Mouse (Mus musculus) neural tube, embryonic 14.5 days (tissue): ENCODE results near the gene Ccer2. TPM values are rescaled to one million over a fixed set of nuclear protein-coding genes. Genes with fewer than 3 reads are reported as not detected.
A peak's percentile ranks its signal among the peaks of the same experiment; 100 is the strongest.

Source experiments
- ATAC-seq: fragments of 200-750 bp; cut with Nextera tagmentation; 2 replicates; pipeline ENCODE4 v1.8.0; 2017; ENCODE audit warnings: low read depth, mild to moderate bottlenecking, moderate TSS enrichment, moderate library complexity
- H3K27ac ChIP-seq: fragments of 300-500 bp; sonication (generic); 2 replicates; pipeline ENCODE4 v1.5.1; 2014; ENCODE audit warnings: low read depth, mild to moderate bottlenecking, control low read depth, low read length, moderate library complexity, mixed read lengths
- H3K27me3 ChIP-seq: fragments of 300-500 bp; sonication (generic); 2 replicates; pipeline ENCODE4 v1.6.1; 2014; ENCODE audit warnings: low read length; ENCODE audit not compliant: control insufficient read depth, insufficient read depth
- H3K36me3 ChIP-seq: fragments of 300-500 bp; sonication (generic); 2 replicates; pipeline ENCODE4 v1.6.1; 2014; ENCODE audit warnings: low read length, mixed read lengths; ENCODE audit not compliant: control insufficient read depth, insufficient read depth
- H3K4me1 ChIP-seq: fragments of 300-500 bp; sonication (generic); 2 replicates; pipeline ENCODE4 v1.6.1; 2014; ENCODE audit warnings: low read length; ENCODE audit not compliant: control insufficient read depth, insufficient read depth
- H3K4me2 ChIP-seq: fragments of 300-500 bp; sonication (generic); 2 replicates; pipeline ENCODE4 v1.6.1; 2014; ENCODE audit warnings: mild to moderate bottlenecking, low read depth, low read length, control low read depth
- H3K4me3 ChIP-seq: fragments of 300-500 bp; sonication (generic); 2 replicates; pipeline ENCODE4 v1.5.1; 2014; ENCODE audit warnings: low read depth, low read length, control low read depth, mixed read lengths
- H3K9ac ChIP-seq: fragments of 300-500 bp; sonication (generic); replicated peaks from 2 replicates; pipeline ENCODE4 v1.6.1; 2014; ENCODE audit warnings: low read depth, mild to moderate bottlenecking, control low read depth, low read length, mixed read lengths
- H3K9me3 ChIP-seq: fragments of 300-500 bp; sonication (generic); 2 replicates; pipeline ENCODE4 v1.6.1; 2016; ENCODE audit warnings: low read length; ENCODE audit not compliant: control insufficient read depth
- WGBS: fragments of 180-500 bp; shearing (Covaris S2); extraction: QIAGEN DNeasy Blood & Tissue Kit; methylation state at CpG from one replicate; pipeline ENCODE4 v1.1.7; 2014; 5-methylcytosine and 5-hydroxymethylcytosine counted together
- polyA plus RNA-seq: library from polyadenylated mRNA; unstranded; fragments of >200 nt; fragmentation: Nextera tagmentation; extraction: Ambion mirVana; gene quantifications from 2 replicates; pipeline ENCODE4 v1.2.1, GENCODE M21; 2014

Ccer2 gene
- polyA plus RNA-seq, 1 experiment from 2014 or later: 0.79 TPM

DNA sequence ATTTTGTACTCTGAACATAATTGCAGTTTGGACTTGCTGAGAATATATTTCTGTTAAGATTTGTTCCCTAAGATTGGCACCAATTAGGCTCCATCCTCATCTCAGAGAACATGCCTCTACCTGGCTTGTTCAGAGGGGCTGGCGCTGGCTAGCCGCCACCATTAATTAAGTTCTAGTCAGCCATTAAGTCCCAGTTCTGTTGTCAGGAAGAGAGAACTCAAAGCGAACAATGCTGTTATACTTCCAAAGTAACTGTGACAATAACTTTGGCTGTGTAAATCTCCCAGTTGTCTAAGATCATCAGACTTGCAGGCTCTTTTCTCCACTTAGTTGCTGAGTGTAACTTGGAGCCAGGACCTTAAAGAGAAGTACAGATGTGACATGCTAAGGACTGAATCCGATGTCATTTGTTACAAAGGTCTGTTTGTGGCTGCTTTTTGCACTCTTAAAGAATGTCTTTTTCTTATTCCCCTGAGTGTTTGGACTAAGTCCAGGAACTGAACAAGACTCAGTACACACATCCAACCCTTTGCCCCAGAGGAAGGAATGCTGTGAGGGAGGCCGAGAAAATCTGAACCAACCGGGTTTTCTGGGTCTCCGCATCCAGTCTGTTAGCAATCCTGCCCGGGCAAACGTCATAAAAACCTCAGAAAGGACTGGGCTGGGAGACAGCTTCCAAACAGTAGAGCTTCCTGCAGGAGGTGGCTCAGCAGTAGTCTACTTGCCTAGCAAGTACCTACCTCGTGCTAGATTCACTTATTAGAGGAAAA is 46.1 kb downstream of the Ccer2 start:
- H3K4me2 ChIP-seq: no peak overlapping the region
- no peaks in the 10 kb centered on the region for H3K9me3 ChIP-seq
- H3K27ac ChIP-seq: peak overlapping the region; percentile 0; the same call in 1 of the 2 replicates
- H3K9ac ChIP-seq: no peak overlapping the region
- H3K27me3 ChIP-seq: no peaks in the 10 kb centered on the region
- WGBS: 15% methylated on average over 10 of the region's 10 CpGs
- H3K36me3 ChIP-seq: no peaks in the 10 kb centered on the region
- ATAC-seq: no peak
- no peak overlapping the region for H3K4me3 ChIP-seq
- no peaks in the 10 kb centered on the region for H3K4me1 ChIP-seq

DNA sequence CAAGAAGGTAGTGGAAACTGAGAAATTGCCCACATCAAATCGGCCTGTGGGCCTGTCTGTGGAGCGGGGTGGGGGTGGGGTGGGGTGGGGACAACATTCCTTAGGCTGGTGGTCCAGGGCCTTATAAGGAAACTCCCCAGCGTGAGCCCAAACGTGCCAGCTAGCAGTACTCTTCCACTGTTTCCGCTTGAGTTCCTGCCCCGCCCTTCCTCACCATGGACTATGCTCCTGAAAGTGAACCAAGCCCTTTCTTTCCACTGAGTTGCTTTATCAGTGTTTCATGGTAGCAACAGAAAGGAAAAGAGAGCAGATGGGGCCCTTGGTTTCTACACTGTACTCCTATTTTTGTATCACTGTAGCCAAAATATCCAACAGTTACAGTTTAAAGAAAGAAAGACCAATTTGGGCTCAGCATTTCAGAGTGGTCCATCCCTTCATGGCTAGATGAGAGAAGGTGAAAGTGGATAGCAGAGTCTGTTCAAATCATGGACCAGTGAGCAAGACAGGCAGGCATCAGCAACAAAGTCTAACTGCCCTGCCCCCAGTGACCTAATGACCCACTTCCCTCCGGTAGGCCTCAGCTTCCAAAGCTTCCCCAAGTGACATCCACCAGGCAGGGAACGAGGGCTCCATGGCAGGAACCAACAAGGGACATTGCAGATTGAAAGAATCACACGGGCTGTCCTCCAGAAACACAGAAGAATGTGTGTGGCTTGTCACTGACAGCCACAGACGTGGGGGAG is 47.0 kb downstream of the Ccer2 start:
- ATAC-seq: no peak
- no peaks in the 10 kb centered on the region for H3K27me3 ChIP-seq
- H3K4me2 ChIP-seq: no peak overlapping the region
- peaks cover 5% of the 10 kb centered on the region for H3K4me1 ChIP-seq
- 5% methylated on average over 10 of the region's 10 CpGs for WGBS
- H3K9me3 ChIP-seq: no peaks in the 10 kb centered on the region
- no peaks in the 10 kb centered on the region for H3K36me3 ChIP-seq
- peak overlapping the region; percentile 0; the same call in 1 of the 2 replicates for H3K27ac ChIP-seq
- no peak overlapping the region for H3K9ac ChIP-seq
- H3K4me3 ChIP-seq: no peak overlapping the region

DNA sequence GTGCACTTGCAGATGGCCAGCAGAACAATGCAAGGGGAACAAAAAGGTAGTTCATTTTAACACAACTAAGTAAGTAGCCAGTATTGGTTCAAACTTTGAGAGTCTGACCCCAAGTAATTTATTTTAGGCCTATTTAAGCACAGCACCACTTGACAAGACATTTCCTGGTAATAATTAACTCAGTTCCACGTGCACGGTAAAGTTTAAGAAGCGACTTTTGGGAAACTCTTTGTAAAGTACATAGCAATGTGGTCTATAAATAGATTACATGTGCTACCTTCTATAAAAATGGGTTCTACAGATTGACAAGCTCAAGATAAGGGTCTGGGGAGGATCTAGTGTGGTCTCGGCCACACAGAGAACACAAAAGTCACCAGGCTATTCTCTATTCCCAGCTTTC is 47.8 kb downstream of the Ccer2 start:
- no peak overlapping the region for H3K4me2 ChIP-seq
- no peak for ATAC-seq
- no peak overlapping the region for H3K27ac ChIP-seq
- H3K36me3 ChIP-seq: no peaks in the 10 kb centered on the region
- 45% methylated on average over 4 of the region's 4 CpGs for WGBS
- H3K4me3 ChIP-seq: no peak overlapping the region
- H3K9me3 ChIP-seq: no peaks in the 10 kb centered on the region
- H3K27me3 ChIP-seq: no peaks in the 10 kb centered on the region
- H3K9ac ChIP-seq: no peak overlapping the region
- peaks cover 8% of the 10 kb centered on the region for H3K4me1 ChIP-seq

DNA sequence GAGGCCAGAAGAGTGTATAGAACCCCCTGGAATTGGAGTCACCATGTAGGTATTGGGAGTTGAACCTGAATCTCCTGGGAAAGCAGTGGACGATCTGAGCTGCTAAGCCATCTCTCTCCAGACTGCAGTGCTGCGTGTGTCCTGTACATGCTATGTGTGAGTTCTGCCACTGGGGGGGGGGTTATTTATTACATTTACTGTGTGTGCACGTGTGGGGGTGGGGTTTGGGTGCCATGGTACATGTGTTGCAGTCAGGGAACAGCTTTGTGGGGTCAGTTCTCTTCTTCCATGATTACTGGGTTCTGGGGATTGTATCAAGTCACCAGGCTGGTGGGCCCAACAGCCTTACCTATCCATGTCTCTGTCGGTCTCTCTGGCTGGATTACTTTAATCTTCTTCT is 50.9 kb downstream of the Ccer2 start:
- Histone ChIP-seq H3K27ac (no peak overlapping the region), H3K4me1 (peaks cover 10% of the 10 kb centered on the region), H3K9me3 (no peaks in the 10 kb centered on the region), H3K9ac (no peak overlapping the region), H3K36me3 (no peaks in the 10 kb centered on the region; the same call in 1 of the 2 replicates), H3K4me3 (no peak overlapping the region), H3K27me3 (no peaks in the 10 kb centered on the region), H3K4me2 (no peak overlapping the region)
- 67% methylated on average over 4 of the region's 4 CpGs for WGBS
- ATAC-seq: no peak

DNA sequence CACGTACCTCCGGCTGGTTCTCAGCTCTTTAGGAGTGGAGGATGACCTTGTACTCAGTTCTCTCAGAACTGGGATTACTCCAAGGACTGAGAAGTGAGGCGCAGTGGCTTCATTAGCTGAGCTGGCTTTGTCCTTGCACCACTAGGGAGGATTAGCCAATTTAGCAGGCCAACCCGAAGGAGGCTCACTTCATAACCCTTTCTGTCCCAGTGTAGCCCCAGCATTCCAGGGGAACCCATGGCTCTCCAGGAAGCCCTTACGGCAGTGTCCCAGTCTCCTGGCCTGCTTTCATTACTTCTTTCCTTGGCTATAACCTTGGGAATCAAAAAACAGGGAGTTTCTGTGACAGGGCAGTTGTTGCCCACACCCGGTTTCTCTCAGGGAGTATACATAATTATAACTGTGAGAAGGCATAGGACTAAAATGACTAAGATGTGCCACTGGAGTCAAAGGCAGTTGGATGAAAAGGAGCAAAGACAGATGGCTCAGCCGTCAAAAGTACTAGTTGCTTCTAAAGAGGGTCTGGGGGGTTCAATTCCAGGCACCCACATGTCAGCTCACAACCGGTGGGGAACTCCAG is 51.8 kb downstream of the Ccer2 start:
- Histone ChIP-seq H3K9me3 (no peaks in the 10 kb centered on the region), H3K4me3 (peak overlapping the region; percentile 78), H3K27ac (peak overlapping the region; percentile 100), H3K27me3 (no peaks in the 10 kb centered on the region), H3K4me1 (peaks cover 19% of the 10 kb centered on the region), H3K4me2 (peak overlapping the region; percentile 91), H3K9ac (peak overlapping the region; percentile 89), H3K36me3 (peaks cover 4% of the 10 kb centered on the region; the same call in 1 of the 2 replicates)
- 50% methylated on average over 8 of the region's 8 CpGs for WGBS
- no peak for ATAC-seq

DNA sequence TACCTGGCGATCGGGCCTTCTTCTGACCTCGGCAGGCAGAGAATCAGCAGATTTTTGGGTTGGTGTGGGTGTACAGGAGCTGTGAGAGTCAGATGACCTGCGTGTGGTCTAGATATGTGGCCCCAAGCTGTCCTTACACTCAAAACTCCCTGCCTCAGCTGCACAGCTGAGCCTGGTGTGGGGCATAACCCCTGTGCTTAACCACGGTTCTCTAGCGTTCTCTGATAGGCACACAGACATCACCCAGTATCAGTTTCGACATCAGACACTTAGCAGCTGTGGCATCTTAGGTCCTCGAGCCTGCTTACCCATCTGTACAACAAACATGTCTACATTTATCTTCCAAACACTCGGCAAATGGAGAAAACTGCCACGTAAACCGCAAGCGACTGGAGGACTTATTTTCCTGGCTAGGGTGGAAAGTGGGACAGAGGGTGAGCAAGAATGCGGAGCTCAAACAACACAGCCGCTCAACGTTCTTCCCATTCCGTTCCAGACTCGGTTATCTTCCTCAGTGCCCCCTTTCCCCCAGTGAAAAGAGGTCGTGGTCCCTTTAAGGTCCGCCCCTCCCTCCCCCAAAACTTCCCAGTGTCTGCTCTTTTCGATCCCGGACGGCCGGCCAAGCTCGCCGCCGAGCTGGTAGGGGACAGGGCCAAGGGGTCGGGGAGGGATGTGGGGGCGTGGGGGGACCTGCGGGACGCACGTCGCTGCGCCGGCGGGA is 52.4 kb downstream of the Ccer2 start, which contains the start of gene Hnrnpl:
TSS of gene Hnrnpl (plus strand) at position 321 of the 721 bp plus-strand sequence.
- WGBS: 5% methylated on average over 34 of the region's 35 CpGs
- ATAC-seq: no peak; the same call in 1 of the 2 replicates
- Histone ChIP-seq H3K9ac (peak within 1 kb of the TSS; percentile 89), H3K4me2 (peak within 1 kb of the TSS; percentile 91), H3K27me3 (no peaks in the 10 kb centered on the region), H3K27ac (peak within 1 kb of the TSS; percentile 100), H3K4me1 (peaks cover 22% of the 10 kb centered on the region), H3K36me3 (peaks cover 8% of the 10 kb centered on the region; the same call in 1 of the 2 replicates), H3K4me3 (peak within 1 kb of the TSS; percentile 78), H3K9me3 (no peaks in the 10 kb centered on the region)

Other genes starting within 250 kb of the Ccer2 start
- gene Ifnl2, start 245.7 kb upstream of the Ccer2 start, polyA plus RNA-seq: not detected in 2 replicates
- gene Ifnl3, start 233.3 kb upstream of the Ccer2 start, polyA plus RNA-seq: not detected in 2 replicates
- gene Sycn, start 215.3 kb upstream of the Ccer2 start, polyA plus RNA-seq: not detected in 2 replicates
- gene Nccrp1, start 208.9 kb upstream of the Ccer2 start, polyA plus RNA-seq: 0.17 TPM in 1 of 2 replicates, not detected in the other
- gene Samd4b, start 158.0 kb upstream of the Ccer2 start, polyA plus RNA-seq: 24.3 and 25.1 TPM in 2 replicates
- gene Pak4, start 158.0 kb upstream of the Ccer2 start, polyA plus RNA-seq: 10.6 and 15.5 TPM in 2 replicates
- gene Acp7, start 124.8 kb upstream of the Ccer2 start, polyA plus RNA-seq: 0.19 TPM in 1 of 2 replicates, not detected in the other
- 6.7 and 11.8 TPM in 2 replicates for gene Fbxo27, start 63.3 kb upstream of the Ccer2 start, polyA plus RNA-seq
- 2.4 TPM in 2 replicates for gene Fbxo17, start 39.4 kb upstream of the Ccer2 start, polyA plus RNA-seq
- gene Mrps12, start 14.4 kb upstream of the Ccer2 start, polyA plus RNA-seq: 109 and 126 TPM in 2 replicates
- gene Sars2, start 14.2 kb upstream of the Ccer2 start, polyA plus RNA-seq: 19.3 and 19.9 TPM in 2 replicates
- gene Sirt2, start 10.6 kb downstream of the Ccer2 start, polyA plus RNA-seq: 97.2 and 110 TPM in 2 replicates
- gene Nfkbib, start 11.3 kb downstream of the Ccer2 start, polyA plus RNA-seq: 67.0 and 77.8 TPM in 2 replicates
- gene Rinl, start 32.8 kb downstream of the Ccer2 start, polyA plus RNA-seq: 1.6 TPM in 2 replicates
- gene Hnrnpl, start 52.4 kb downstream of the Ccer2 start, polyA plus RNA-seq: 158 and 160 TPM in 2 replicates
- 74.5 and 94.4 TPM in 2 replicates for gene Ech1, start 69.0 kb downstream of the Ccer2 start, polyA plus RNA-seq
- 3.4 and 4.1 TPM in 2 replicates for gene Lgals4, start 77.7 kb downstream of the Ccer2 start, polyA plus RNA-seq
- 1.8 and 2.6 TPM in 2 replicates for gene Lgals7, start 107.7 kb downstream of the Ccer2 start, polyA plus RNA-seq
- gene Capn12, start 125.2 kb downstream of the Ccer2 start, polyA plus RNA-seq: 0.46 and 0.90 TPM in 2 replicates
- 109 and 143 TPM in 2 replicates for gene Actn4, start 206.2 kb downstream of the Ccer2 start, polyA plus RNA-seq
- 316 and 346 TPM in 2 replicates for gene Eif3k, start 225.7 kb downstream of the Ccer2 start, polyA plus RNA-seq
- gene Map4k1, start 225.9 kb downstream of the Ccer2 start, polyA plus RNA-seq: 7.3 and 7.8 TPM in 2 replicates